Mouse (Mus musculus) stomach, embryonic 16.5 days (tissue): ENCODE results near the gene Kcnt2. TPM values are rescaled to one million over a fixed set of nuclear protein-coding genes. Genes with fewer than 3 reads are reported as not detected.

Experiments used
- ATAC-seq: fragments of 200-750 bp; cut with Nextera tagmentation; 2 replicates; pipeline ENCODE4 v1.8.0; 2017; ENCODE audit warnings: moderate number of reproducible peaks, moderate TSS enrichment; ENCODE audit not compliant: insufficient read depth, low FRiP score
- H3K27ac ChIP-seq: fragments of 300-500 bp; sonication (generic); 2 replicates; pipeline ENCODE4 v1.5.1; 2014; ENCODE audit warnings: low read length
- H3K27me3 ChIP-seq: fragments of 300-500 bp; sonication (generic); 2 replicates; pipeline ENCODE4 v1.6.1; 2014; ENCODE audit warnings: low read length, control low read depth, mixed read lengths; ENCODE audit not compliant: control insufficient read depth, insufficient read depth
- H3K36me3 ChIP-seq: fragments of 300-500 bp; sonication (generic); 2 replicates; pipeline ENCODE4 v1.6.1; 2014; ENCODE audit warnings: low read length; ENCODE audit not compliant: control insufficient read depth, insufficient read depth
- H3K4me1 ChIP-seq: fragments of 300-500 bp; sonication (generic); 2 replicates; pipeline ENCODE4 v1.6.1; 2014; ENCODE audit warnings: low read length, control low read depth, mixed read lengths; ENCODE audit not compliant: control insufficient read depth, insufficient read depth
- H3K4me2 ChIP-seq: fragments of 300-500 bp; sonication (generic); 2 replicates; pipeline ENCODE4 v1.6.1; 2014; ENCODE audit warnings: low read depth, low read length, mixed read lengths
- H3K4me3 ChIP-seq: fragments of 300-500 bp; sonication (generic); replicated peaks from 2 replicates; pipeline ENCODE4 v1.5.1; 2014; ENCODE audit warnings: mild to moderate bottlenecking, low read length
- H3K9ac ChIP-seq: fragments of 300-500 bp; sonication (generic); 2 replicates; pipeline ENCODE4 v1.6.1; 2014; ENCODE audit warnings: low read length
- H3K9me3 ChIP-seq: fragments of 300-500 bp; sonication (generic); replicated peaks from 2 replicates; pipeline ENCODE4 v1.6.1; 2016; ENCODE audit warnings: low read length, control low read depth; ENCODE audit not compliant: control insufficient read depth
- WGBS: fragments of 180-500 bp; shearing (Covaris S2); extraction: QIAGEN DNeasy Blood & Tissue Kit; methylation state at CpG from one replicate; pipeline ENCODE4 v1.1.7; 2014; 5-methylcytosine and 5-hydroxymethylcytosine counted together
- polyA plus RNA-seq: library from polyadenylated mRNA; unstranded; fragments of >200 nt; fragmentation: Nextera tagmentation; extraction: Ambion mirVana; gene quantifications from 2 replicates; pipeline ENCODE4 v1.2.1, GENCODE M21; 2015

The Kcnt2 gene
- polyA plus RNA-seq, 1 experiment from 2014 or later, result 3.3 TPM

GRCm38 (mm10) chr1:140273624-140274023 is 27.7 kb downstream of the Kcnt2 start:
- Histone ChIP-seq H3K36me3 (no peaks in the 10 kb centered on the region), H3K9ac (no peak overlapping the region), H3K4me3 (no peak overlapping the region), H3K27ac (no peak overlapping the region), H3K4me2 (no peak overlapping the region), H3K4me1 (no peaks in the 10 kb centered on the region), H3K27me3 (no peaks in the 10 kb centered on the region), H3K9me3 (no peaks in the 10 kb centered on the region)
- no peak for ATAC-seq
- 80% methylated on average over 3 of the region's 3 CpGs for WGBS

GRCm38 (mm10) chr1:140275813-140276212 is 29.9 kb downstream of the Kcnt2 start:
- Histone ChIP-seq H3K4me1 (no peaks in the 10 kb centered on the region), H3K4me2 (no peak overlapping the region), H3K27ac (no peak overlapping the region), H3K27me3 (no peaks in the 10 kb centered on the region), H3K9ac (no peak overlapping the region), H3K4me3 (no peak overlapping the region), H3K36me3 (no peaks in the 10 kb centered on the region), H3K9me3 (no peaks in the 10 kb centered on the region)
- ATAC-seq, result no peak

- Histone ChIP-seq H3K9ac (no peak overlapping the region), H3K9me3 (no peaks in the 10 kb centered on the region), H3K27ac (no peak overlapping the region), H3K4me1 (no peaks in the 10 kb centered on the region), H3K36me3 (no peaks in the 10 kb centered on the region), H3K4me2 (no peak overlapping the region), H3K27me3 (no peaks in the 10 kb centered on the region), H3K4me3 (no peak overlapping the region)
- 77% methylated on average over 3 of the region's 3 CpGs for WGBS
- ATAC-seq, result no peak
These were observed 47.2 kb downstream of the Kcnt2 start for GRCm38 (mm10) chr1:140293140-140293539.

GRCm38 (mm10) chr1:140295482-140295881 is 49.5 kb downstream of the Kcnt2 start:
- no peak for ATAC-seq
- no peaks in the 10 kb centered on the region for H3K4me1 ChIP-seq

GRCm38 (mm10) chr1:140304244-140304643 is 58.3 kb downstream of the Kcnt2 start:
- Histone ChIP-seq H3K9me3 (0 out of 2 replicates have a peak, but pooled peaks cover 6% of the 10 kb centered on the region), H3K4me1 (no peaks in the 10 kb centered on the region), H3K4me3 (no peak overlapping the region), H3K36me3 (no peaks in the 10 kb centered on the region), H3K27ac (no peak overlapping the region), H3K4me2 (no peak overlapping the region), H3K9ac (no peak overlapping the region), H3K27me3 (no peaks in the 10 kb centered on the region)
- no peak for ATAC-seq
- WGBS, result 89% methylated on average over 1 of the region's 1 CpGs

More at GRCm38 (mm10) chr1:140295482-140295881, 49.5 kb downstream of the Kcnt2 start:
- H3K27ac ChIP-seq, result no peak overlapping the region
- no peaks in the 10 kb centered on the region for H3K27me3 ChIP-seq
- no peak overlapping the region for H3K4me2 ChIP-seq
- no peak overlapping the region for H3K4me3 ChIP-seq
- no peaks in the 10 kb centered on the region for H3K9me3 ChIP-seq
- no peaks in the 10 kb centered on the region for H3K36me3 ChIP-seq
- no peak overlapping the region for H3K9ac ChIP-seq

GRCm38 (mm10) chr1:140305344-140305743 is 59.4 kb downstream of the Kcnt2 start:
- Histone ChIP-seq H3K4me1 (no peaks in the 10 kb centered on the region), H3K4me2 (no peak overlapping the region), H3K9ac (no peak overlapping the region), H3K27ac (no peak overlapping the region), H3K9me3 (0 out of 2 replicates have a peak, but pooled peaks cover 6% of the 10 kb centered on the region), H3K4me3 (no peak overlapping the region), H3K27me3 (no peaks in the 10 kb centered on the region), H3K36me3 (no peaks in the 10 kb centered on the region)
- ATAC-seq, result no peak

- WGBS, result 39% methylated on average over 2 of the region's 2 CpGs
- ATAC-seq, result no peak
- Histone ChIP-seq H3K9me3 (0 out of 2 replicates have a peak, but pooled peaks cover 6% of the 10 kb centered on the region), H3K36me3 (no peaks in the 10 kb centered on the region), H3K4me3 (no peak overlapping the region), H3K27me3 (no peaks in the 10 kb centered on the region), H3K9ac (no peak overlapping the region), H3K4me2 (no peak overlapping the region), H3K27ac (no peak overlapping the region), H3K4me1 (no peaks in the 10 kb centered on the region)
These were observed 60.4 kb downstream of the Kcnt2 start for GRCm38 (mm10) chr1:140306339-140306738.

- Histone ChIP-seq H3K9me3 (no peaks in the 10 kb centered on the region), H3K27ac (no peak overlapping the region), H3K27me3 (no peaks in the 10 kb centered on the region), H3K4me3 (no peak overlapping the region), H3K4me2 (no peak overlapping the region), H3K4me1 (no peaks in the 10 kb centered on the region), H3K36me3 (no peaks in the 10 kb centered on the region), H3K9ac (no peak overlapping the region)
- WGBS, result 75% methylated on average over 2 of the region's 2 CpGs
- no peak for ATAC-seq
These were observed 64.8 kb downstream of the Kcnt2 start for GRCm38 (mm10) chr1:140310739-140311138.

- Histone ChIP-seq H3K4me3 (no peak overlapping the region), H3K27ac (no peak overlapping the region), H3K9me3 (no peaks in the 10 kb centered on the region), H3K4me2 (no peak overlapping the region), H3K36me3 (no peaks in the 10 kb centered on the region), H3K9ac (no peak overlapping the region), H3K27me3 (no peaks in the 10 kb centered on the region), H3K4me1 (no peaks in the 10 kb centered on the region)
- WGBS, result 87% methylated on average over 3 of the region's 3 CpGs
- no peak for ATAC-seq
These were observed 79.1 kb downstream of the Kcnt2 start for GRCm38 (mm10) chr1:140325088-140325487.

GRCm38 (mm10) chr1:140326709-140327108 is 80.8 kb downstream of the Kcnt2 start:
- H3K27me3 ChIP-seq, result no peaks in the 10 kb centered on the region
- H3K36me3 ChIP-seq, result no peaks in the 10 kb centered on the region
- H3K27ac ChIP-seq, result no peak overlapping the region
- no peak overlapping the region for H3K9ac ChIP-seq
- no peak overlapping the region for H3K4me2 ChIP-seq
- no peaks in the 10 kb centered on the region for H3K9me3 ChIP-seq
- 82% methylated on average over 3 of the region's 3 CpGs for WGBS
- no peak overlapping the region for H3K4me3 ChIP-seq
- ATAC-seq, result no peak
- H3K4me1 ChIP-seq, result no peaks in the 10 kb centered on the region
